In the genomic region with DNA sequence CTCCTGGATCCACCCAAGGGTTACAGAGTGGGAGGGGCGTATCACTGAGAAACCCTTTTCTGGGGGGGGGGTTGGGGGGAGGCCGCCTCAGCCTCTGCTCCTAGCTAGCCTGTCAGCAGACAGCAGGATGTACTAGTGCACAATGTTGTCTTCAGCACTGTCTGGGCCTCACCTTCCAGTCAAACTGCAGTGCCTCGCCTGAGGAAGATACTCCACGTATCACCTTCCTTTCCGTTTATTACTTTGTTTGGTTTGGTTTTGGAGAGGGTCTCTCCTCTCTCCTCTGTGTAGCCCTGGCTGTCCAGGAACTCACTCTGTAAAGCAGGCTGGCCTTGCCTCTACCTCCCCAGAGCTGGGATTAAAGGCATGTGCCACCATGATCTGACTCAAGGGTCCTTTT, we compare ENCODE assay signal across 26 mouse cellular contexts. TPM values are rescaled to one million over a fixed set of nuclear protein-coding genes. Genes with fewer than 3 reads are reported as not detected.
DNase-seq lines count a peak whose midpoint lies in the region; ATAC-seq lines count a peak whose summit lies in the region.
"Had no signal": no experiment of that assay in that cellular context is flagged by ENCODE, and none has a peak within 500 bp of the region (broad histone marks: within the 10 kb centered on the region; RNA-seq: fewer than 3 reads in every experiment).

No protein-coding gene starts in this region.

- peak; percentile 24 for DNase-seq in CD4-positive, CD25-positive, alpha-beta regulatory T cell, adult 2 months (ENCODE audit: low read depth, low spot score)
- no peak for DNase-seq in kidney, adult 9 months
- peak; percentile 82 for DNase-seq in midbrain, embryonic 11.5 days (ENCODE audit: low spot score, missing footprints)
- no peak for DNase-seq in T-cell, adult 2 months (ENCODE audit: low spot score)
- DNase-seq: adrenal gland, adult 8-10 months; adrenal gland, postnatal 14 days; B cell, adult 2 months; cerebellum, adult 11 months; cerebellum, adult 18-20 months; cerebellum, adult 8-10 months; cerebellum, adult 9-11 months; cerebellum, postnatal 14 days; cerebellum, postnatal 36 days; embryo, embryonic 11 days had no signal

- H3K27ac ChIP-seq in kidney, embryonic 15.5 days: peak overlapping the region; percentile 95; the same call in 1 of the 2 replicates
- H3K27ac ChIP-seq in midbrain, embryonic 11.5 days (ENCODE audit: low read depth, low read length): no peak overlapping the region
- H3K27ac ChIP-seq in midbrain, embryonic 16.5 days (ENCODE audit: low read length): no peak overlapping the region
- H3K27ac ChIP-seq: embryonic facial prominence, embryonic 13.5 days; embryonic facial prominence, embryonic 15.5 days; forebrain, embryonic 10.5 days; forebrain, embryonic 12.5 days had no signal

- no peak overlapping the region for H3K4me2 ChIP-seq in kidney, embryonic 15.5 days
- no peak overlapping the region for H3K4me2 ChIP-seq in midbrain, embryonic 11.5 days
- no peak overlapping the region for H3K4me2 ChIP-seq in midbrain, embryonic 16.5 days (ENCODE audit: low read length)
- H3K4me2 ChIP-seq: embryonic facial prominence, embryonic 15.5 days; forebrain, embryonic 12.5 days had no signal

- H3K27me3 ChIP-seq in kidney, embryonic 15.5 days: peaks cover 68% of the 10 kb centered on the region
- peaks cover 69% of the 10 kb centered on the region for H3K27me3 ChIP-seq in midbrain, embryonic 11.5 days (ENCODE audit: control insufficient read depth, insufficient read depth, low read length)
- H3K27me3 ChIP-seq in midbrain, embryonic 16.5 days (ENCODE audit: control insufficient read depth, insufficient read depth, low read depth, low read length): peaks cover 57% of the 10 kb centered on the region

- WGBS in kidney, embryonic 15.5 days: 40% methylated on average over 5 of the region's 5 CpGs
- WGBS in midbrain, embryonic 11.5 days: 48% methylated on average over 5 of the region's 5 CpGs
- WGBS in midbrain, embryonic 16.5 days: 53% methylated on average over 5 of the region's 5 CpGs

- H3K4me1 ChIP-seq in kidney, embryonic 15.5 days: peaks cover 68% of the 10 kb centered on the region
- peaks cover 7% of the 10 kb centered on the region for H3K4me1 ChIP-seq in midbrain, embryonic 11.5 days (ENCODE audit: control insufficient read depth, insufficient read depth, low read length)
- peaks cover 9% of the 10 kb centered on the region for H3K4me1 ChIP-seq in midbrain, embryonic 16.5 days (ENCODE audit: control insufficient read depth, insufficient read depth, low read length)

- ATAC-seq in CD4-positive, CD25-positive, alpha-beta regulatory T cell, adult 4 months: no peak
- no peak for ATAC-seq in kidney, embryonic 15.5 days (replicated peaks; ENCODE audit: low FRiP score)
- ATAC-seq in midbrain, embryonic 11.5 days (ENCODE audit: low FRiP score): no peak
- no peak for ATAC-seq in midbrain, embryonic 16.5 days
- ATAC-seq: activated CD4-positive, CD25-positive, alpha-beta regulatory T cell, adult 4 months; forebrain, embryonic 14.5 days; forebrain, embryonic 16.5 days had no signal

- H3K4me3 ChIP-seq in kidney, embryonic 15.5 days (replicated peaks): no peak overlapping the region
- H3K4me3 ChIP-seq in midbrain, embryonic 11.5 days (ENCODE audit: low read depth, low read length): no peak overlapping the region
- H3K4me3 ChIP-seq in midbrain, embryonic 16.5 days (ENCODE audit: low read depth, low read length): no peak overlapping the region
- H3K4me3 ChIP-seq: embryonic facial prominence, embryonic 13.5 days; embryonic facial prominence, embryonic 15.5 days; erythroblast, embryonic 14.5 days; forebrain, embryonic 12.5 days had no signal

- H3K9me3 ChIP-seq in kidney, embryonic 15.5 days (replicated peaks): no peaks in the 10 kb centered on the region
- H3K9me3 ChIP-seq in midbrain, embryonic 11.5 days (ENCODE audit: control insufficient read depth, low read length): no peaks in the 10 kb centered on the region
- no peaks in the 10 kb centered on the region for H3K9me3 ChIP-seq in midbrain, embryonic 16.5 days (replicated peaks; ENCODE audit: control insufficient read depth, low read length, poor library complexity, severe bottlenecking)
- H3K9me3 ChIP-seq: embryonic facial prominence, embryonic 13.5 days; embryonic facial prominence, embryonic 15.5 days; forebrain, embryonic 10.5 days; forebrain, embryonic 12.5 days had no signal

- H3K36me3 ChIP-seq in kidney, embryonic 15.5 days: no peaks in the 10 kb centered on the region
- H3K36me3 ChIP-seq in midbrain, embryonic 11.5 days (ENCODE audit: control insufficient read depth, insufficient read depth, low read length): no peaks in the 10 kb centered on the region
- no peaks in the 10 kb centered on the region for H3K36me3 ChIP-seq in midbrain, embryonic 16.5 days (ENCODE audit: control insufficient read depth, insufficient read depth, low read length)
- H3K36me3 ChIP-seq: embryonic facial prominence, embryonic 13.5 days; embryonic facial prominence, embryonic 15.5 days; forebrain, embryonic 10.5 days; forebrain, embryonic 12.5 days had no signal

- H3K9ac ChIP-seq in kidney, embryonic 15.5 days: no peak overlapping the region
- no peak overlapping the region for H3K9ac ChIP-seq in midbrain, embryonic 11.5 days (ENCODE audit: low read length)
- no peak overlapping the region for H3K9ac ChIP-seq in midbrain, embryonic 16.5 days (ENCODE audit: low read depth, low read length)
- H3K9ac ChIP-seq: embryonic facial prominence, embryonic 13.5 days; embryonic facial prominence, embryonic 15.5 days; forebrain, embryonic 12.5 days had no signal

RNA-seq across cellular contexts. Expression of a gene that starts 17.5 kb away (rescaled TPM):
- 100 to 1,000 TPM; 125 to 170 TPM for polyA plus RNA-seq in CD4-positive, CD25-positive, alpha-beta regulatory T cell, adult 4 months (2017; shearing (Covaris generic))
- 1.5 and 2.4 TPM in 2 replicates for polyA plus RNA-seq in kidney, embryonic 15.5 days (2015; fragmentation: Nextera tagmentation; extraction: Ambion mirVana)
- polyA plus RNA-seq in midbrain, embryonic 11.5 days (2014; fragmentation: Nextera tagmentation; extraction: Ambion mirVana): 0.28 and 0.31 TPM in 2 replicates
- polyA plus RNA-seq in midbrain, embryonic 16.5 days (2015; fragmentation: Nextera tagmentation; extraction: Ambion mirVana): 0.37 and 0.83 TPM in 2 replicates

RNA-seq across cellular contexts. Expression of a gene that starts 19.0 kb away (rescaled TPM):
- polyA plus RNA-seq in CD4-positive, CD25-positive, alpha-beta regulatory T cell, adult 4 months (2017; shearing (Covaris generic)): 1 to 10 TPM; 9.5 to 9.9 TPM
- polyA plus RNA-seq in kidney, embryonic 15.5 days (2015; fragmentation: Nextera tagmentation; extraction: Ambion mirVana): 25.5 and 28.1 TPM in 2 replicates
- 0.33 and 0.61 TPM in 2 replicates for polyA plus RNA-seq in midbrain, embryonic 11.5 days (2014; fragmentation: Nextera tagmentation; extraction: Ambion mirVana)
- polyA plus RNA-seq in midbrain, embryonic 16.5 days (2015; fragmentation: Nextera tagmentation; extraction: Ambion mirVana): 0.14 and 0.25 TPM in 2 replicates
- polyA plus RNA-seq: forebrain, embryonic 14.5 days had no signal

RNA-seq across cellular contexts. Expression of a gene that starts 25.5 kb away (rescaled TPM):
- not detected for polyA plus RNA-seq in CD4-positive, CD25-positive, alpha-beta regulatory T cell, adult 4 months (2017; shearing (Covaris generic))
- 0.08 and 0.17 TPM in 2 replicates for polyA plus RNA-seq in kidney, embryonic 15.5 days (2015; fragmentation: Nextera tagmentation; extraction: Ambion mirVana)
- 1.0 and 1.4 TPM in 2 replicates for polyA plus RNA-seq in midbrain, embryonic 11.5 days (2014; fragmentation: Nextera tagmentation; extraction: Ambion mirVana)
- polyA plus RNA-seq in midbrain, embryonic 16.5 days (2015; fragmentation: Nextera tagmentation; extraction: Ambion mirVana): not detected in 2 replicates
- polyA plus RNA-seq: activated CD4-positive, CD25-positive, alpha-beta regulatory T cell, adult 4 months; brain, embryonic 14.5 days; embryonic facial prominence, embryonic 13.5 days; erythroblast, embryonic 14.5 days; forebrain, embryonic 10.5 days; forebrain, embryonic 12.5 days; forebrain, embryonic 14.5 days; forebrain, embryonic 16.5 days had no signal

RNA-seq across cellular contexts. Expression of a gene that starts 44.7 kb away (rescaled TPM):
- 100 to 1,000 TPM; 108 to 145 TPM for polyA plus RNA-seq in CD4-positive, CD25-positive, alpha-beta regulatory T cell, adult 4 months (2017; shearing (Covaris generic))
- polyA plus RNA-seq in kidney, embryonic 15.5 days (2015; fragmentation: Nextera tagmentation; extraction: Ambion mirVana): 65.6 and 71.7 TPM in 2 replicates
- polyA plus RNA-seq in midbrain, embryonic 11.5 days (2014; fragmentation: Nextera tagmentation; extraction: Ambion mirVana): 92.5 and 93.5 TPM in 2 replicates
- polyA plus RNA-seq in midbrain, embryonic 16.5 days (2015; fragmentation: Nextera tagmentation; extraction: Ambion mirVana): 437 and 480 TPM in 2 replicates

Comparison
In these comparisons a context has a peak if more than half of its experiments do, and no peak if none do; other contexts are left out.
1. DNase-seq: peak in CD4-positive, CD25-positive, alpha-beta regulatory T cell, adult 2 months (single experiment) and midbrain, embryonic 11.5 days (single experiment); none in kidney, adult 9 months (single experiment) and T-cell, adult 2 months (single experiment).
2. RNA of a gene that starts 17.5 kb away (polyA plus RNA-seq): 125 to 170 TPM in CD4-positive, CD25-positive, alpha-beta regulatory T cell, adult 4 months; 1.5 to 2.4 TPM in kidney, embryonic 15.5 days, 0.37 to 0.83 TPM in midbrain, embryonic 16.5 days and 0.28 to 0.31 TPM in midbrain, embryonic 11.5 days; every median in the first group is over 10 times any median in the second.